Mouse (Mus musculus): ENCODE results near the gene Tpo. TPM values are rescaled to one million over a fixed set of nuclear protein-coding genes. Genes with fewer than 3 reads are reported as not detected.

Tpo gene
- total RNA-seq, 2 experiments from 2014 or later = not detected

GRCm38 (mm10) chr12:30092081-30092480, 40.3 kb downstream of the Tpo start:
- peak; percentile 19 to 47 for DNase-seq
- intact Hi-C loops (cut with DNase I) = no loop called here

GRCm38 (mm10) chr12:30083971-30084370, 48.5 kb downstream of the Tpo start:
- intact Hi-C loops (cut with DNase I) = no loop called here
- DNase-seq = peak; percentile 27 to 30

- no peak for DNase-seq
- intact Hi-C loops (cut with DNase I) = no loop called here
Observed at GRCm38 (mm10) chr12:30077056-30077455, 55.4 kb downstream of the Tpo start.

GRCm38 (mm10) chr12:30076316-30076715, 56.1 kb downstream of the Tpo start:
- peak; percentile 23 to 41 for DNase-seq
- intact Hi-C loops (cut with DNase I) = no loop called here

GRCm38 (mm10) chr12:30069321-30069720, 63.1 kb downstream of the Tpo start:
- intact Hi-C loops (cut with DNase I) = no loop called here
- no peak for DNase-seq

- intact Hi-C loops (cut with DNase I) = no loop called here
Observed at GRCm38 (mm10) chr12:30067806-30068205, 64.6 kb downstream of the Tpo start.

GRCm38 (mm10) chr12:30062118-30062505, 70.3 kb downstream of the Tpo start:
- DNase-seq = no peak
- intact Hi-C loops (cut with DNase I) = no loop called here

More at GRCm38 (mm10) chr12:30067806-30068205, 64.6 kb downstream of the Tpo start:
- no peak for DNase-seq

GRCm38 (mm10) chr12:30061503-30062117, 70.8 kb downstream of the Tpo start:
- DNase-seq = no peak
- intact Hi-C loops (cut with DNase I) = no loop called here

GRCm38 (mm10) chr12:30058044-30058443, 74.4 kb downstream of the Tpo start:
- intact Hi-C loops (cut with DNase I) = no loop called here
- no peak for DNase-seq

GRCm38 (mm10) chr12:30054761-30055540, 77.5 kb downstream of the Tpo start:
- DNase-seq = no peak
- intact Hi-C loops (cut with DNase I) = loop anchor here (5.0 kb wide), 2 partner anchors 142 to 952 kb away; no protein-coding TSS in a partner anchor

- intact Hi-C loops (cut with DNase I) = loop anchor here (2.0 to 5.0 kb wide), 4 partner anchors 79 to 957 kb away; partner anchors contain the start of gene Tmem18
Observed at GRCm38 (mm10) chr12:30050235-30050634, 82.2 kb downstream of the Tpo start.

GRCm38 (mm10) chr12:30049818-30050217, 82.6 kb downstream of the Tpo start:
- DNase-seq = no peak
- intact Hi-C loops (cut with DNase I) = loop anchor here (2.0 to 5.0 kb wide), 4 partner anchors 79 to 957 kb away; partner anchors contain the start of gene Tmem18

More at GRCm38 (mm10) chr12:30050235-30050634, 82.2 kb downstream of the Tpo start:
- DNase-seq = peak; percentile 61 to 78

GRCm38 (mm10) chr12:30048848-30049247, 83.6 kb downstream of the Tpo start:
- intact Hi-C loops (cut with DNase I) = no loop called here
- no peak for DNase-seq

GRCm38 (mm10) chr12:30040150-30040549, 92.3 kb downstream of the Tpo start:
- DNase-seq = peak; percentile 54 to 70
- intact Hi-C loops (cut with DNase I) = no loop called here

- peak; percentile 53 to 77 for DNase-seq
- intact Hi-C loops (cut with DNase I) = loop anchor here (1.0 kb wide), 1 partner anchor 112 kb away; no protein-coding TSS in a partner anchor
Observed at GRCm38 (mm10) chr12:30039565-30039964, 92.9 kb downstream of the Tpo start.

GRCm38 (mm10) chr12:30036569-30037055, 95.8 kb downstream of the Tpo start:
- intact Hi-C loops (cut with DNase I) = no loop called here
- peak in 1 of 2 experiments; percentile 32 for DNase-seq

GRCm38 (mm10) chr12:30035841-30036568, 96.4 kb downstream of the Tpo start:
- peak in 1 of 2 experiments; percentile 64 for DNase-seq
- intact Hi-C loops (cut with DNase I) = no loop called here

GRCm38 (mm10) chr12:30035406-30035805, 97.0 kb downstream of the Tpo start:
- intact Hi-C loops (cut with DNase I) = no loop called here

GRCm38 (mm10) chr12:30034681-30035080, 97.7 kb downstream of the Tpo start:
- no peak for DNase-seq
- intact Hi-C loops (cut with DNase I) = no loop called here

More at GRCm38 (mm10) chr12:30035406-30035805, 97.0 kb downstream of the Tpo start:
- peak; percentile 53 to 61 for DNase-seq

GRCm38 (mm10) chr12:30030571-30030970, 101.9 kb downstream of the Tpo start:
- intact Hi-C loops (cut with DNase I) = no loop called here
- no peak for DNase-seq

GRCm38 (mm10) chr12:30029111-30029510, 103.3 kb downstream of the Tpo start:
- DNase-seq = no peak
- intact Hi-C loops (cut with DNase I) = no loop called here

All from heart, postnatal 14 days (tissue).